In the genomic region with DNA sequence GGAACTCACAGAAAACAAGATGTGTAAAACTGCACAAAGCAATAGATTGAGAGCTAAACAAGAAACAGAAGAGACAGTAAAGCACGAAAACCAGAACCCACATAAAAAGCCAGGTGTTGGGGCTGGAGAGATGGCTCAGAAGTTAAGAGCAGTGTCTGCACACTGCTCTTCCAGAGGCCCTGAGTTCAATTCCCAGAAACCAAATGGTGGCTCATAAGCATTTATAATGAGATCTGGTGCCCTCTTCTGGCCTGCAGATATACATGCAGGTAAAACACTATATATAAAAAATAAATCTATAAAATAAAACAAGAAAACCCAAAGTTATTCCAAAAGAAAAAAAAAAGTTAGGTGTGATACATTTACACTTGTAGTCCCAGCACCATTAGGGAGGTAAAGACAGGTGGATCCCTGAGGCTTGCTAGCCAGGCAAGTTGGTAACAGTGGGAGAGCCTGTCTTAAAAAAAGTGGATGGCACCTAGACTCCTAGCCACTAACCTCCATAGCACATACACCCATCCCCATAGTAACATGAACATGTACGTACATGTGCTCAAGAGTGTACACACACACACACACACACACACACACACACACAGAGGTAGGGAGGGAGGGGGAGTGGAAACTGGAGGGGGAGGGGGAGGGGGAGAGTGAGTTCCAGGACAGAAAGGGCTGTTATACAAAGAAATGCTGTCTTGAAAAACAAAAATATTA, we compare ENCODE assay signal across 11 mouse cellular contexts. TPM values are rescaled to one million over a fixed set of nuclear protein-coding genes. Genes with fewer than 3 reads are reported as not detected.
DNase-seq lines count a peak whose midpoint lies in the region; ATAC-seq and TF ChIP-seq lines count a peak whose summit lies in the region.
"Had no signal": no experiment of that assay in that cellular context is flagged by ENCODE, and none has a peak within 500 bp of the region (broad histone marks: within the 10 kb centered on the region; RNA-seq: fewer than 3 reads in every experiment).

No protein-coding gene starts in this region.

- H3K4me1 ChIP-seq in heart, adult 2 months (ENCODE audit: control insufficient read depth, insufficient read depth, low read length), result peaks cover 2% of the 10 kb centered on the region
- H3K4me1 ChIP-seq in lung, postnatal 0 days (ENCODE audit: insufficient read depth, low read depth, low read length), result no peaks in the 10 kb centered on the region
- H3K4me1 ChIP-seq in CH12.LX (ENCODE audit: control insufficient read depth in 1 of 2, insufficient read depth in 2 of 2), result peaks cover 0 to 7% of the 10 kb centered on the region in 2 experiments; a peak in 1 of 4 replicates
- H3K4me1 ChIP-seq in kidney, embryonic 15.5 days, result no peaks in the 10 kb centered on the region
- H3K4me1 ChIP-seq: limb, embryonic 15.5 days; stomach, embryonic 15.5 days had no signal

- DNase-seq in heart, adult 2 months, result no peak
- no peak for DNase-seq in heart, postnatal 25 days (ENCODE audit: low spot score)
- peak; percentile 32 for DNase-seq in lung, postnatal 0 days (ENCODE audit: low spot score)
- DNase-seq in lung, postnatal 10 days, result no peak
- peak; percentile 33 for DNase-seq in CH12.LX (ENCODE audit: extremely low read depth)
- peak; percentile 55 for DNase-seq in naive thymus-derived CD4-positive, alpha-beta T cell, adult 2 months (ENCODE audit: low read depth)
- DNase-seq in urinary bladder, adult 2 months (ENCODE audit: low spot score), result no peak

- TF ChIP-seq RAD21 in CH12.LX (IDR thresholded peaks at IDR 0.05; ENCODE audit: low read depth, low read length), result peak; percentile 32

- intact Hi-C loops in heart, adult 2 months (cut with DNase I), result loop anchor here (5.0 kb wide), 1 partner anchor 48 kb away; no protein-coding TSS in a partner anchor
- intact Hi-C loops in heart, postnatal 25 days (cut with DNase I), result loop anchor here (5.0 kb wide), 1 partner anchor 292 kb away; no protein-coding TSS in a partner anchor

- no peak overlapping the region for H3K4me2 ChIP-seq in lung, postnatal 0 days (replicated peaks; ENCODE audit: low read depth, low read length)
- H3K4me2 ChIP-seq in CH12.LX (ENCODE audit: insufficient read depth, low read depth, poor library complexity, severe bottlenecking), result no peak overlapping the region
- no peak overlapping the region for H3K4me2 ChIP-seq in kidney, embryonic 15.5 days
- H3K4me2 ChIP-seq: heart, embryonic 13.5 days; limb, embryonic 15.5 days; stomach, embryonic 15.5 days had no signal

- H3K9me3 ChIP-seq in lung, postnatal 0 days (ENCODE audit: low read length), result no peaks in the 10 kb centered on the region
- H3K9me3 ChIP-seq in CH12.LX (replicated peaks; ENCODE audit: low read length), result no peaks in the 10 kb centered on the region
- no peaks in the 10 kb centered on the region for H3K9me3 ChIP-seq in kidney, embryonic 15.5 days (replicated peaks)
- H3K9me3 ChIP-seq: heart, embryonic 13.5 days; limb, embryonic 15.5 days; stomach, embryonic 15.5 days had no signal

- no peak overlapping the region for H3K27ac ChIP-seq in heart, adult 2 months
- H3K27ac ChIP-seq in lung, postnatal 0 days (ENCODE audit: low read length), result no peak overlapping the region
- H3K27ac ChIP-seq in CH12.LX (ENCODE audit: insufficient read depth, low read depth), result no peak overlapping the region
- H3K27ac ChIP-seq in kidney, embryonic 15.5 days, result no peak overlapping the region
- H3K27ac ChIP-seq: heart, embryonic 13.5 days; limb, embryonic 15.5 days; stomach, embryonic 15.5 days had no signal

- dilution Hi-C loops in CH12.LX (cut with MboI; ENCODE audit: extremely low pct_ligation_motif_present, extremely low pct_unique_long_range_greater_than_20kb, low sequenced_read_pairs), result no loop called here

- TF ChIP-seq CTCF in heart, adult 2 months (IDR thresholded peaks at IDR 0.05), result peak; percentile 81
- TF ChIP-seq CTCF in lung, postnatal 0 days (IDR thresholded peaks at IDR 0.05), result peak; percentile 56; the same call in 1 of the 2 replicates
- TF ChIP-seq CTCF in CH12.LX (conservative IDR thresholded peaks at IDR 0.05 in 1 of 2, IDR thresholded peaks at IDR 0.05 in 1 of 2; ENCODE audit: low read depth in 2 of 2, low read length in 2 of 2), result peak in 1 of 2 experiments; percentile 54; a peak in 2 of 4 replicates

- H3K27me3 ChIP-seq in heart, adult 2 months (ENCODE audit: control insufficient read depth, insufficient read depth, low read length), result no peaks in the 10 kb centered on the region
- H3K27me3 ChIP-seq in lung, postnatal 0 days (replicated peaks; ENCODE audit: insufficient read depth, low read length), result no peaks in the 10 kb centered on the region
- no peaks in the 10 kb centered on the region for H3K27me3 ChIP-seq in CH12.LX (replicated peaks)
- H3K27me3 ChIP-seq in kidney, embryonic 15.5 days, result no peaks in the 10 kb centered on the region
- H3K27me3 ChIP-seq: heart, embryonic 13.5 days; limb, embryonic 15.5 days; stomach, embryonic 15.5 days had no signal

- H3K4me3 ChIP-seq in heart, adult 2 months, result no peak overlapping the region
- no peak overlapping the region for H3K4me3 ChIP-seq in lung, postnatal 0 days (ENCODE audit: low read depth, low read length)
- no peak overlapping the region for H3K4me3 ChIP-seq in CH12.LX (replicated peaks in 1 of 3; ENCODE audit: low read depth in 2 of 3, low read length in 2 of 3, poor library complexity in 1 of 3)
- no peak overlapping the region for H3K4me3 ChIP-seq in kidney, embryonic 15.5 days (replicated peaks)
- H3K4me3 ChIP-seq: heart, embryonic 13.5 days; limb, embryonic 15.5 days; stomach, embryonic 15.5 days had no signal

- no peaks in the 10 kb centered on the region; the same call in 1 of the 2 replicates for H3K79me2 ChIP-seq in heart, adult 2 months (replicated peaks; ENCODE audit: control insufficient read depth, insufficient read depth, low read length)
- H3K79me2 ChIP-seq in CH12.LX (replicated peaks; ENCODE audit: control insufficient read depth, extremely low read depth, insufficient read depth, poor library complexity, severe bottlenecking), result 0 out of 2 replicates have a peak, but pooled peaks cover 3% of the 10 kb centered on the region

- no peak for ATAC-seq in lung, postnatal 0 days
- ATAC-seq in kidney, embryonic 15.5 days (replicated peaks; ENCODE audit: low FRiP score), result no peak

- peaks cover 2% of the 10 kb centered on the region; the same call in 1 of the 2 replicates for H3K36me3 ChIP-seq in heart, adult 2 months (ENCODE audit: control insufficient read depth, insufficient read depth, low read length)
- no peaks in the 10 kb centered on the region for H3K36me3 ChIP-seq in lung, postnatal 0 days (ENCODE audit: insufficient read depth, low read length)
- H3K36me3 ChIP-seq in CH12.LX (replicated peaks in 1 of 2; ENCODE audit: control insufficient read depth in 1 of 2, insufficient read depth in 1 of 2, low read length in 1 of 2), result no peaks in the 10 kb centered on the region
- no peaks in the 10 kb centered on the region for H3K36me3 ChIP-seq in kidney, embryonic 15.5 days
- H3K36me3 ChIP-seq: limb, embryonic 15.5 days; stomach, embryonic 15.5 days had no signal

- in situ Hi-C loops in CH12.LX (cut with MboI; ENCODE audit: low pct_ligation_motif_present, low pct_unique_long_range_greater_than_20kb, low sequenced_read_pairs), result loop anchor here (10.0 kb wide), 1 partner anchor 294 kb away; no protein-coding TSS in a partner anchor

- 66% methylated on average over 2 of the region's 2 CpGs for WGBS in heart, adult 2 months
- 50% methylated on average over 2 of the region's 2 CpGs for WGBS in lung, postnatal 0 days
- WGBS in kidney, embryonic 15.5 days, result 64% methylated on average over 2 of the region's 2 CpGs

- no peak for TF ChIP-seq POLR2A in heart, adult 2 months (IDR thresholded peaks at IDR 0.05; ENCODE audit: insufficient read depth, low read depth, low read length)
- TF ChIP-seq POLR2A in CH12.LX (IDR thresholded peaks at IDR 0.05; ENCODE audit: low read depth, low read length), result no peak

- no peak overlapping the region for H3K9ac ChIP-seq in heart, adult 2 months (ENCODE audit: low read depth, low read length)
- H3K9ac ChIP-seq in lung, postnatal 0 days (replicated peaks; ENCODE audit: low read depth), result no peak overlapping the region
- H3K9ac ChIP-seq in CH12.LX (ENCODE audit: insufficient read depth, low read depth), result no peak overlapping the region
- no peak overlapping the region for H3K9ac ChIP-seq in kidney, embryonic 15.5 days
- H3K9ac ChIP-seq: heart, embryonic 13.5 days; limb, embryonic 15.5 days; stomach, embryonic 15.5 days had no signal

- TF ChIP-seq EP300 in heart, adult 2 months (IDR thresholded peaks at IDR 0.05; ENCODE audit: insufficient read depth, low read depth, low read length), result no peak
- TF ChIP-seq EP300 in lung, postnatal 0 days (IDR thresholded peaks at IDR 0.05), result no peak
- no peak for TF ChIP-seq EP300 in CH12.LX (IDR thresholded peaks at IDR 0.05; ENCODE audit: low read length)

TF ChIP-seq in CH12.LX, 34 proteins besides CTCF, POLR2A, EP300 and RAD21:
- no peak for TF ChIP-seq KAT2A (IDR thresholded peaks at IDR 0.05; ENCODE audit: insufficient replicate concordance, low read length)
- peak; percentile 13; the same call in 1 of the 2 replicates for TF ChIP-seq SMC3 (IDR thresholded peaks at IDR 0.05; ENCODE audit: low read depth, low read length)

RNA-seq across cellular contexts. Expression of gene Tmcc1, which starts 54.0 kb away (rescaled TPM):
- total RNA-seq in heart, adult 2 months (2021), result 10 to 100 TPM; 32.1 to 33.8 TPM
- polyA plus RNA-seq in heart, adult 2 months (2012; rRNA removed), result 16.7 and 28.9 TPM in 2 replicates
- 10 to 100 TPM; 26.2 to 33.0 TPM for total RNA-seq in heart, postnatal 25 days (2021)
- polyA plus RNA-seq in lung, postnatal 0 days (2015; fragmentation: Nextera tagmentation; extraction: Ambion mirVana), result 9.1 and 9.9 TPM in 2 replicates
- 52.6 and 60.8 TPM in 2 replicates for total RNA-seq in CH12.LX (2012; rRNA removed)
- total RNA-seq in CH12.LX (2014; rRNA removed), result 3.6 and 3.9 TPM in 2 replicates
- polyA plus RNA-seq in CH12.LX (2012; ENCODE audit: insufficient read length, low read depth), result 3.7 TPM in 2 replicates
- polyA plus RNA-seq in urinary bladder, adult 2 months (2012; rRNA removed), result 14.4 and 15.5 TPM in 2 replicates
- 14.4 and 14.7 TPM in 2 replicates for polyA plus RNA-seq in kidney, embryonic 15.5 days (2015; fragmentation: Nextera tagmentation; extraction: Ambion mirVana)

Comparison
In these comparisons a context has a peak if more than half of its experiments do, and no peak if none do; other contexts are left out.
1. DNase-seq: peak in lung, postnatal 0 days (single experiment), CH12.LX (single experiment) and naive thymus-derived CD4-positive, alpha-beta T cell, adult 2 months (single experiment); none in heart, adult 2 months (0 of 2), heart, postnatal 25 days (single experiment), lung, postnatal 10 days (single experiment) and urinary bladder, adult 2 months (single experiment).